Mouse (Mus musculus): ENCODE data around the gene Lrba. TPM values are rescaled to one million over a fixed set of nuclear protein-coding genes. Genes with fewer than 3 reads are reported as not detected.

Lrba gene
- polyA plus RNA-seq, 1 experiment from 2014 or later: 2.5 TPM

- Histone ChIP-seq H3K4me3 (no peak overlapping the region), H3K27me3 (ENCODE audit: insufficient read depth, poor library complexity, severe bottlenecking) (no peaks in the 10 kb centered on the region), H3K27ac (no peak overlapping the region), H3K36me3 (no peaks in the 10 kb centered on the region), H3K4me1 (no peaks in the 10 kb centered on the region), H3K9me3 (no peaks in the 10 kb centered on the region)
- 75% methylated on average over 3 of the region's 3 CpGs for WGBS
- DNase-seq (ENCODE audit: low spot score): no peak
These were observed 13.5 kb upstream of the Lrba start for GRCm38 (mm10) chr3:86210959-86211358.

GRCm38 (mm10) chr3:86214248-86214647 lies 10.2 kb upstream of the Lrba start:
- Histone ChIP-seq H3K36me3 (no peaks in the 10 kb centered on the region), H3K27me3 (ENCODE audit: insufficient read depth, poor library complexity, severe bottlenecking) (no peaks in the 10 kb centered on the region), H3K4me3 (no peak overlapping the region), H3K9me3 (no peaks in the 10 kb centered on the region), H3K27ac (no peak overlapping the region), H3K4me1 (no peaks in the 10 kb centered on the region)
- 87% methylated on average over 4 of the region's 4 CpGs for WGBS
- no peak for DNase-seq (ENCODE audit: low spot score)

GRCm38 (mm10) chr3:86223634-86224313 lies 706 bp upstream of the Lrba start:
- no peaks in the 10 kb centered on the region for H3K27me3 ChIP-seq (ENCODE audit: insufficient read depth, poor library complexity, severe bottlenecking)
- peaks cover 6% of the 10 kb centered on the region for H3K4me1 ChIP-seq
- peak; percentile 90 for DNase-seq (ENCODE audit: low spot score)
- H3K9me3 ChIP-seq: no peaks in the 10 kb centered on the region
- peaks cover 4% of the 10 kb centered on the region; the same call in 1 of the 2 replicates for H3K36me3 ChIP-seq
- peak overlapping the region; percentile 93 for H3K4me3 ChIP-seq
- H3K27ac ChIP-seq: peak overlapping the region; percentile 95
- under 1% methylated on average over 79 of the region's 79 CpGs for WGBS

GRCm38 (mm10) chr3:86224314-86224563 lies 241 bp upstream of the Lrba start:
- Histone ChIP-seq H3K27me3 (ENCODE audit: insufficient read depth, poor library complexity, severe bottlenecking) (no peaks in the 10 kb centered on the region), H3K36me3 (peaks cover 7% of the 10 kb centered on the region; the same call in 1 of the 2 replicates), H3K27ac (peak overlapping the region; percentile 95), H3K4me3 (peak overlapping the region; percentile 93), H3K4me1 (peaks cover 6% of the 10 kb centered on the region), H3K9me3 (no peaks in the 10 kb centered on the region)
- under 1% methylated on average over 24 of the region's 28 CpGs for WGBS
- no peak for DNase-seq (ENCODE audit: low spot score)

GRCm38 (mm10) chr3:86231532-86232086 lies 7.1 kb downstream of the Lrba start:
- H3K9me3 ChIP-seq: no peaks in the 10 kb centered on the region
- H3K36me3 ChIP-seq: peaks cover 8% of the 10 kb centered on the region; the same call in 1 of the 2 replicates
- no peaks in the 10 kb centered on the region for H3K27me3 ChIP-seq (ENCODE audit: insufficient read depth, poor library complexity, severe bottlenecking)
- H3K27ac ChIP-seq: no peak overlapping the region
- 78% methylated on average over 1 of the region's 1 CpGs for WGBS
- no peaks in the 10 kb centered on the region for H3K4me1 ChIP-seq
- no peak for DNase-seq (ENCODE audit: low spot score)
- H3K4me3 ChIP-seq: no peak overlapping the region

GRCm38 (mm10) chr3:86247193-86247592 lies 22.7 kb downstream of the Lrba start:
- Histone ChIP-seq H3K4me1 (no peaks in the 10 kb centered on the region), H3K27me3 (ENCODE audit: insufficient read depth, poor library complexity, severe bottlenecking) (no peaks in the 10 kb centered on the region), H3K27ac (no peak overlapping the region), H3K36me3 (no peaks in the 10 kb centered on the region), H3K9me3 (no peaks in the 10 kb centered on the region), H3K4me3 (no peak overlapping the region)
- WGBS: 74% methylated on average over 8 of the region's 8 CpGs
- no peak for DNase-seq (ENCODE audit: low spot score)

- H3K36me3 ChIP-seq: no peaks in the 10 kb centered on the region
- WGBS: 91% methylated on average over 1 of the region's 1 CpGs
- no peak for DNase-seq (ENCODE audit: low spot score)
- H3K4me3 ChIP-seq: no peak overlapping the region
- H3K4me1 ChIP-seq: no peaks in the 10 kb centered on the region
- no peaks in the 10 kb centered on the region for H3K9me3 ChIP-seq
- no peaks in the 10 kb centered on the region for H3K27me3 ChIP-seq (ENCODE audit: insufficient read depth, poor library complexity, severe bottlenecking)
- H3K27ac ChIP-seq: no peak overlapping the region
These were observed 26.7 kb downstream of the Lrba start for GRCm38 (mm10) chr3:86251212-86251611.

- Histone ChIP-seq H3K4me1 (no peaks in the 10 kb centered on the region), H3K27me3 (ENCODE audit: insufficient read depth, poor library complexity, severe bottlenecking) (no peaks in the 10 kb centered on the region), H3K9me3 (no peaks in the 10 kb centered on the region), H3K36me3 (no peaks in the 10 kb centered on the region), H3K27ac (no peak overlapping the region), H3K4me3 (no peak overlapping the region)
- no peak for DNase-seq (ENCODE audit: low spot score)
These were observed 28.1 kb downstream of the Lrba start for GRCm38 (mm10) chr3:86252588-86252987.

GRCm38 (mm10) chr3:86253071-86253470 lies 28.6 kb downstream of the Lrba start:
- Histone ChIP-seq H3K36me3 (no peaks in the 10 kb centered on the region), H3K4me1 (no peaks in the 10 kb centered on the region), H3K4me3 (no peak overlapping the region), H3K27me3 (ENCODE audit: insufficient read depth, poor library complexity, severe bottlenecking) (no peaks in the 10 kb centered on the region), H3K27ac (no peak overlapping the region), H3K9me3 (no peaks in the 10 kb centered on the region)
- DNase-seq (ENCODE audit: low spot score): no peak
- WGBS: 54% methylated on average over 3 of the region's 3 CpGs

- DNase-seq (ENCODE audit: low spot score): no peak
- no peaks in the 10 kb centered on the region for H3K4me1 ChIP-seq
- WGBS: 75% methylated on average over 1 of the region's 1 CpGs
- H3K36me3 ChIP-seq: no peaks in the 10 kb centered on the region
- H3K27ac ChIP-seq: no peak overlapping the region
- no peak overlapping the region for H3K4me3 ChIP-seq
- no peaks in the 10 kb centered on the region for H3K9me3 ChIP-seq
- H3K27me3 ChIP-seq (ENCODE audit: insufficient read depth, poor library complexity, severe bottlenecking): no peaks in the 10 kb centered on the region
These were observed 29.3 kb downstream of the Lrba start for GRCm38 (mm10) chr3:86253791-86254190.

GRCm38 (mm10) chr3:86268074-86268702 lies 43.7 kb downstream of the Lrba start:
- 18% methylated on average over 1 of the region's 1 CpGs for WGBS
- Histone ChIP-seq H3K36me3 (no peaks in the 10 kb centered on the region), H3K27ac (no peak overlapping the region), H3K27me3 (ENCODE audit: insufficient read depth, poor library complexity, severe bottlenecking) (no peaks in the 10 kb centered on the region), H3K9me3 (no peaks in the 10 kb centered on the region), H3K4me3 (no peak overlapping the region), H3K4me1 (no peaks in the 10 kb centered on the region)
- no peak for DNase-seq (ENCODE audit: low spot score)

GRCm38 (mm10) chr3:86275651-86276050 lies 51.2 kb downstream of the Lrba start:
- no peak for DNase-seq (ENCODE audit: low spot score)
- peaks cover 4% of the 10 kb centered on the region; the same call in 1 of the 2 replicates for H3K4me1 ChIP-seq
- H3K4me3 ChIP-seq: no peak overlapping the region
- 71% methylated on average over 1 of the region's 1 CpGs for WGBS
- H3K27ac ChIP-seq: no peak overlapping the region
- no peaks in the 10 kb centered on the region for H3K36me3 ChIP-seq
- H3K9me3 ChIP-seq: no peaks in the 10 kb centered on the region
- H3K27me3 ChIP-seq (ENCODE audit: insufficient read depth, poor library complexity, severe bottlenecking): no peaks in the 10 kb centered on the region

- Histone ChIP-seq H3K9me3 (no peaks in the 10 kb centered on the region), H3K27ac (no peak overlapping the region), H3K27me3 (ENCODE audit: insufficient read depth, poor library complexity, severe bottlenecking) (no peaks in the 10 kb centered on the region), H3K36me3 (0 out of 2 replicates have a peak, but pooled peaks cover 2% of the 10 kb centered on the region), H3K4me3 (no peak overlapping the region), H3K4me1 (peaks cover 3% of the 10 kb centered on the region)
- 46% methylated on average over 8 of the region's 8 CpGs for WGBS
- no peak for DNase-seq (ENCODE audit: low spot score)
These were observed 66.8 kb downstream of the Lrba start for GRCm38 (mm10) chr3:86291326-86291725.

Measured in heart, embryonic 10.5 days (tissue).